Mouse (Mus musculus) hematopoietic stem cell, adult 5-6 weeks (primary cell): ENCODE measurements at regions not wholly inside any gene's neighbourhood (a gene's known extent, or its start where the extent isn't known, plus 50 kb on each side); places are given as distances from the start of the nearest gene placed in this dataset.

ENCODE experiments used
- ATAC-seq, 2 experiments: fragments of 125-278 bp in 1 of 2; replicated peaks in 1 of 2; 2 replicates each; pipeline ENCODE4 v1.8.0; 2016 to 2017; ENCODE audit warnings: inconsistent platforms in 2 of 2, mild to moderate bottlenecking in 2 of 2, moderate number of reproducible peaks in 2 of 2, low read depth in 1 of 2, moderate TSS enrichment in 1 of 2; ENCODE audit not compliant: low FRiP score in 2 of 2, poor library complexity in 2 of 2, severe bottlenecking in 2 of 2, insufficient read depth in 1 of 2, low TSS enrichment in 1 of 2

- ATAC-seq: no peak
These were observed 465.0 kb downstream of the Arl4a start for GRCm38 (mm10) chr12:39572802-39573201.

GRCm38 (mm10) chr12:39572147-39572546 is 465.7 kb downstream of the Arl4a start:
- ATAC-seq: no peak

DNA sequence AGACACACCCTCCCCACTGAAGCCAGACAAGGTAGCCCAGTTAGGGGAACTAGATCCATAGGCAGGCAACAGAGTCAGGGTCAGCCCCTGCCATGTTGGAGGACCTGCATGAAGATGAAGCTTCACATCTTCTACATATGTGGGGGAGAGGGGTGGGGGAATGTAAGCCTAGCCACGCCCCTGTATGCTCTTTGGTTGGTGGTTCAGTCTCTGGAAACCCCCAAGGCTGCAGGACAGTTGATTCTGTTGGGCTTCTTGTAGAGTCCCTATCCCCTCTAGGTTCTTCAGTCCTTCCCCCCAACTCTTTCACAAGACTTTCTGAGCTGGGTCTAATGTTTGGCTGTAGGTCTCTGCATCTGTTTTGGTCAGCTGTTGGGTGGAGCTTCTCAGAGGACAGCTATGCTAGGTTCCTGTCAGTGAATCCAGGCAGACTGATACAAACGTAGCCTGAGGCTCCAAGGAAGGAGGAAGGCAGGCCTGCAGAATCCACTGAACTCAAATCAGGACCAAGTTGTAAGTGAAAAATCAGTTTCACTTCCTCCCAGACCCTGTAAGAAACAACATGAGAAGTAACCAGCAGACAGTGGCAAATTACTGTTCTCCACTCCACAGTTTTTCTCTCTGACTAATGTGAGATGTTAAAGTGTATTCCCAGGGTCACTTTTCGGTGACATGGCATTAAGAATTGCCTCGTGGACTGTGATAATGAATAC is 476.9 kb downstream of the Arl4a start:
- ATAC-seq: no peak

DNA sequence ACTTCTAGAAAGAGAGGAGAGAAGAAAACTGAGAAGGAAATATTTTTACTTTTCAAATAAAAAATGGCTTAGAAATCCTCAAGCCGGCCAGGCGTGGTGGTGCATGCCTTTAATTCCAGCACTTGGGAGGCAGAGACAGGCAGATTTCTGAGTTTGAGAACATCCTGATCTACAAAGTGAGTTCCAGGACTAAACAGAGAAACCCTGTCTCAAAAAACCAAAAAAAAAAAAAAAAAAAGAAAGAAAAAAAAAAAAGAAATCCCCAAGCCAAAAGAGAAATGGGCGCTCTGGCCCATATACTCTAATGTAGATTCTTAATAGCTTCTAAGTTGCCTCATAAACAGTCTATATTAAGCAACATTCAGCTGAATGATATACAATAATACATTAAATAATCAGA is 479.3 kb downstream of the Arl4a start:
- no peak for ATAC-seq

DNA sequence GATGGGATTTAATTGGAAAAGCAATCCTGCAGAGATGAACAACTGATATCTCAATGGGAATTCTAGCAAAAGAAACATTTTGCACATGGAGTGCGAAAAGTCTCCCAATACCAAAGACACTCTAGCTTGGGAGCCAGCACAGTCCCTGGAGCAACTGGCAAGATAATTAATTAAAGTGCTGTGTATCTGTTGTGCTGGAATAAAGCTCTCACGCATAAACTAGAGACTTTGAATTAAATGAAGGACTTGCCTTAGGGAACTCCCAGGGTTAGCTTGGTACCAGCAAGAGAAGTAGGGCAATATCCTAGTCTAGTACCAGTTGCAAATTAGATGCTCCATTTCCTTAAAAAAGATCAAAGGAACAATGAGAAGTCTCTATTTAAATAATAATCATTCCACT is 501.5 kb downstream of the Arl4a start:
- ATAC-seq: no peak

DNA sequence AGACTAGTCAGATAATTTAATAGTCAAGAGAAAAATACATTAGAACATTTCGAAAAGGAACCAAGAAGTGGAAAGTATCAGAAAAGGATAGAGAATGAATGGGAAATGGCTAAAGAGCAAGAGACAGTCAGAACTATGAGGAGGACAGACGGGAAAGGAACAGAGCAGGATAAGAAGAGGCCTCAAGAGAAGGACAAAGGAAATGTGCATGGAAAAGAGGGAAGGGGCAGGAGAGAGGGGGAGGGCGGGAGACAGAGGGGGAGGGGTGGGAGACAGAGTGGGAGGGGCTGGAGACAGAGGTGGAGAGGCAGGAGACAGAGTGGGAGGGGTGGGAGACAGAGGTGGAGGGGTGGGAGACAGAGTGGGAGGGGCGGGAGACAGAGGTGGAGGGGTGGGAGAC is 509.7 kb downstream of the Arl4a start:
- ATAC-seq: no peak

DNA sequence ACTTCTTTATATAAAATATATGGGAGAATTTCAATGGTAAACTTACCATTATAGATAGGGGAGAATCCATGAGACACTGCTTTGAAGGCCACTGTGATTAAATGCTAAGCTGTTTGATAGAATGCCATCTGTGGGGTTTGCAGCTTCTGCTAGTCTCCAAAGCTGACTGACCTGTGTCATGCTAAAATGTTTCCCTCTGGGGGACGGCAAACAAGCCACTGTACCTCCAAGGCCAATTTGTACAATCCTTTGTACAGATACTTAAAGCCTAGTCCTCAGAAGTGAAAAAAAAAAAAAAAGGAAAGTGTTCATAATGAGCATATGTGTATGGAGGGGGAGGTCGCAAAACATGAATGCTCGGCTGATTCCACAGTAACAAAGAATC is 510.6 kb downstream of the Arl4a start:
- ATAC-seq: no peak

DNA sequence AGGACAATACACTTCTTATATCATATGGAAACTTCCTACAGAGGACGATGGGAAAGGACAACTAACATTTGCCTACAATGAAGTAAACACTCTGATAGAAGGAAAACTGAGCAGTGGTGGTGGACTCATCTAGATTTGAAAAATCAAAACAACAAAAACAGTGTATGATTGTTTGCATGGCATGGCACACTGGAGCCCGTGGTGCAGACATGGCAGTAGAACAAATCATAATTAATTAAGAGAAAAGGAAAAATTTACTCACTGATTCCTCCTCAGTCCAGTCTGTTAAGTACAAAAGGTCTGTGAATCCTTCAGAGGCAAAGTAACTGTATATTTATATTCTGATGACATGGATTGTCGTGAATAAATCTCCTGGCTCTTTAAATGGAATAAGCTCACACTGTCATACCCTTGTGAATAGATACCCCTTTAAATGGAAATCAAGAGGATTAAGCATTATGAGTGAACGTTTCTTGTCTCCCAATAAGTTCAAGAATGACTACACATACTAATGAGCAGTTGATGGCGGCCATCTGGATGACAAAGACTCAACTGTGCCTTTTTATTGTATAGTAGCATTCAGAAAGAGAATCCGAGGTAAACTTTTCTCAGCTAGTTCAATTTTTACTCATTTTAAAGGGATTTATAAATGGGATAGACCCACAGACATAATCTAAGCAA is 511.1 kb downstream of the Arl4a start:
- ATAC-seq: no peak

GRCm38 (mm10) chr12:39515690-39516089 is 522.1 kb downstream of the Arl4a start:
- no peak for ATAC-seq

GRCm38 (mm10) chr12:39510855-39511254 is 527.0 kb downstream of the Arl4a start:
- ATAC-seq: no peak

- ATAC-seq: peak; percentile 91 to 98
These were observed 527.6 kb downstream of the Arl4a start for GRCm38 (mm10) chr12:39510073-39510812.

DNA sequence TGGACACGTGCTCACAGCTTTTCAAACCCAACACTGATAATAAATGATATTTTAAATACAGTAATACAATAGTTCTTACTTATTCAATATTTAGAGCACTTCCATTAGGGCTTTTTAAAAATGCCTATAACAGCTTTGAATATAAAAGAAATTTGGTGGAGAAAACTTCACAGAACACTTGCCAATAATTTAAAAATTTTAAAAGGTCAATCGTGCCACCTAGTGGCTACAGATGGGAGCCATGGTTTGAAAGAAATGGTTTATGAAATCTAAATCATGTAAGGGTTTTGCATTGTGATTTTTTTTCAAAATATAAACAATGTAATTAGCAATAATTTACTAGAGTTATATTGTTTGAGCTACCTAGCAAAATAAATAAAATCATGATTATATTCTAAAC is 541.6 kb downstream of the Arl4a start:
- no peak for ATAC-seq

DNA sequence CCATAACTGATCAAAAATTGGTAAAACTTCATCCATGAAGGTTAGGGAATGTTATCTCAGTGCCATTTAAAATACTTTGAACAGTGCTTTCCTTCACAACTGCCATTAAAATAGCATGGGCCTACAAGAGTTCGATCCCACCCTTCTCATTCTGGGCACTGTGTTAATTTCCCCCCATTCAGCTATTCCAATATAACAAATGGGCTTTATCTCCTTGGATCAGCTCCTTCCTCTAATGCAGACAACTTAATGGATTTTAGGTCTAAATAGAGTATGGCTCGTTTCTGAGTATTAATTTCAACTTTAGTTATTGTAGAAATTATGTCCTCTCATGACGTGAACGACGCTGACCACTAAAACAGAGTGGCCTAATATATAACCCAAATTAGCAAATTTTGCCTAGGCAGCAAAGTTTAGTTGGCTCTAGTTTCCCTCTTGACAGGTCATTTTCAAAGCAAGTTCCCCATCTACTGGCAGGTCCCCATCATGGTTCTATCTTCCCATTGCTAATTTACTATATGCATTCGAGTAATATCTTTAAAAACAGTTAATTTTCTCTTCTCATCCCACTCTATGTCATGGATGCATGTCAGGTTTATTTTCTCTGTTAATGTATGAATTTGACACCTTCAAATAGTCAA is 544.1 kb downstream of the Arl4a start:
- peak; percentile 51 to 59; a peak in 3 of 4 replicates for ATAC-seq

GRCm38 (mm10) chr12:39493114-39493513 is 544.7 kb downstream of the Arl4a start:
- ATAC-seq: no peak

DNA sequence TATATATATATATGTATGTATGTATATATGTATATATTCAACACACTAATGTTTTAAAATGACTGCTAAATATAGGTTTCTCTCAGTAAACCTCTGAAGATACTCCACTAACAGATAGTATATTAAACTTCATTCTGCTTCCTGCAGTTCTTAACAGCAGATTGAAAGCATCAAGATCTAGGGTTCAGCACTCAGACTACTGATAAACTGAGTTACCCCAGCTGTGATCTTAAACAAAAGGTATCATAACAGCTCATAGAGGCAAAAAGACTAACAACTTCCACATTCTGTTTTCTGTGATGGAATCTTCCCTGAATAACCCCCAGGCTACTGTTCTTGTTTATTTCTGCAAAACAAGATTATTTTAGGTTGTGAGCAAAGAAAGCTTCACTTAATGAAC is 564.8 kb downstream of the Arl4a start:
- no peak for ATAC-seq
